Mouse (Mus musculus): ENCODE measurements around the gene Il17rb. TPM values are rescaled to one million over a fixed set of nuclear protein-coding genes. Genes with fewer than 3 reads are reported as not detected.

Gene Il17rb
- 0.74 and 1.2 TPM in 2 replicates for polyA plus RNA-seq (2015; fragmentation: Nextera tagmentation; extraction: Ambion mirVana)

DNA sequence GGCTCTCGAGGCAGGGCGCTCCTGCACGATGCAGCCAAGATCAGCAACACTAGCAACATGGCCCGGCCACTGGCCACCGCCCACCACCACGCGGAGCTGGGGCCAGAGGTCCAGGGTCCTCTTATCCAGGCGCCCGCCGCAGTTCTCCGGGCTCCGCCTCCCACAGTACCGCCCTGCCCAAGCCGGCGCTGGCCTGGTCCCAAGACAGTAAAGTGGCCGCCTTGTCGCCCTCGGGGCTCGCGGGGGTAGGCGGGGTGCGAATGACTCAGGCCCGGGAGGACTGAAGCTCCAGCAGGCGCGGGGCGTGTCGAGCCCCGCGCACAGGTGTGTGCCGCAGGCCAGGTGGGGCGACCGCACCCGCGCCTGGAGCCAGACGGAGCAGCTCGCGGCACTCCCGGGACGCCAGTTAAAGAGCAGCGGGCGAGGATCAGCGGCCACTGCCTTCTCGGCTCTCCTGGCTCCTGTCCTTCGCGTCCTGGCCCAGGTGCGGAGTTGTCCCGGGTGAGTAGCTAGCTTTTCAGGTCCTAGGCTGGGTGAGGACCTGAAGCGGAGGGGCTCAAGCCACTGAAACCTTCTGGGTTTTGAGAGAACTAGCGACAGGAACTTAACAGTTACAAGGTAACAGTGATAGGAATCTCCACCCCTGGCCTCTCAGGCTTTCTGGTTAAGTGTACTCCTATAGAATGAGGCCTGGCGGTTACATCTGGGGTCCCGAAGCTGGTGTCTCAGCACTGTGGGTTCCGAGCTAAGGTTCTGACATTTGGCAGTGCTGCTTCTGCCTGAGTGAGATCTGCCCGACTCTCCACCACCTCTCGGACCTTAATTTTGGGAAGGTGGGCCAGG is at the start of gene Il17rb, which contains the start of gene Chdh:
Il17rb (minus strand) TSS at position 164 of the 843 bp plus-strand sequence.
Chdh (plus strand) TSS at position 291 of the 843 bp plus-strand sequence.
- Histone ChIP-seq H3K4me2 (peak within 1 kb of the TSS; percentile 85), H3K9ac (peak within 1 kb of the TSS; percentile 65), H3K9me3 (no peaks in the 10 kb centered on the region), H3K36me3 (no peaks in the 10 kb centered on the region), H3K4me1 (replicated peaks) (peaks cover 10% of the 10 kb centered on the region), H3K27ac (replicated peaks) (no peak within 1 kb of the TSS), H3K4me3 (peak within 1 kb of the TSS; percentile 45), H3K27me3 (peaks cover 35% of the 10 kb centered on the region)
- 9% methylated on average over 54 of the region's 54 CpGs for WGBS
- ATAC-seq (ENCODE audit: low read depth), result peak; percentile 75

DNA sequence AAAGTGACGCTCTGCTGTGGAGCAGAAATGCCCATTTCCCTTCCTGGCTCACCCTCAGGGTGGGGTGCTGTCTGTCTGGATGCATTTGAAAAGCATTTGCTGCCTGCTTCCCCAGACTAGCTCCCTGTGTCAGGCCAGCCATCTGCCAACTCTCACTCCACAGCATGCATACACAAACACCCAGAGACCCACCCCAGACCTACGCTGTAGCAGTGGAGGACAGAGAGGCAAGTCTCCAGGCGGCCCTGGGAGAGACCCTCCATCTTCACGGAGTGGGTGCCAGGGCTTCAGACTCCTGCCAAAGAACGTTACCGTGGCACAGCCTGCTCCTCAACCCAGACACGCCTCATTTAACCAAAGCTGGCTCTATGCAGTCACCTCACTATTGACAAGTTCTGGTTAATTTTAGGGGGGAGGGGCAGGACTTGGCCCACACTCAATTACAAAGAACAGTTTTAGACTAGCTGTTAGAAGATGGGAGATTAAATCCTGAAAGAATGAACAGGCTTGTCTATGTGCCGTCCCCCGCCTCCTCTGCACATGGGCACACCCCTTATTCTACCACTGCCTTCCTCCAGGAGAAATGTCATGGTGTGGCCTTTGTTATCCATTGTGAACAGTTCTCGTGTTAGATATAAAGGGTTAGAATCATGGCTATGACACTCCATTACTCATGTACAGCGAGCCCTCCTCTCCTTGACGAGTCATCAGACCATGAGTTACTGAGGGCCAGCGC is 47.5 kb upstream of the Il17rb start:
- H3K9ac ChIP-seq, result no peak overlapping the region
- no peaks in the 10 kb centered on the region for H3K27me3 ChIP-seq
- H3K27ac ChIP-seq (replicated peaks), result peak overlapping the region; percentile 62
- H3K36me3 ChIP-seq, result 0 out of 2 replicates have a peak, but pooled peaks cover 3% of the 10 kb centered on the region
- ATAC-seq (ENCODE audit: low read depth), result peak; percentile 91
- H3K4me1 ChIP-seq (replicated peaks), result peaks cover 11% of the 10 kb centered on the region
- no peak overlapping the region for H3K4me2 ChIP-seq
- H3K9me3 ChIP-seq, result no peaks in the 10 kb centered on the region
- no peak overlapping the region for H3K4me3 ChIP-seq
- WGBS, result 42% methylated on average over 13 of the region's 13 CpGs

DNA sequence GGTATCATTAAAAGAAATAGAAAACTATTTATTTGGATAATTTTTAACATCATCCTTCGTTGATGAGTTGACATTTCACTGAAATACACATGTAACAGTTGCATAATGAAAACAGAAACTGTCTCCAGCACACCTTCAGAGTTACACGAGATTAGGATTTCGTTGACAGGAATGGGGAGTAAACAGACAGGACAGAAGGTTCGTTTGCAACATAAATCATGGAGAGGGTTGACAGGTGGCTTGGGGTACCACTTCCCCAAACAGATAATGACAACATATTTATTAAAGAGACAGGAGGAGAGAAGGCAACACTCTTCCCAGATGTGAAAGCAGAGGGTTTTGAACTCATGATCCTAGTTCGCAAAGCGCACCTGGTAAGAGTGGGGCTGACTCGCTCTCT is 46.2 kb upstream of the Il17rb start:
- H3K27me3 ChIP-seq, result no peaks in the 10 kb centered on the region
- no peak overlapping the region for H3K9ac ChIP-seq
- H3K4me1 ChIP-seq (replicated peaks), result peaks cover 11% of the 10 kb centered on the region
- H3K36me3 ChIP-seq, result 0 out of 2 replicates have a peak, but pooled peaks cover 3% of the 10 kb centered on the region
- no peak overlapping the region for H3K4me2 ChIP-seq
- ATAC-seq (ENCODE audit: low read depth), result no peak
- H3K4me3 ChIP-seq, result no peak overlapping the region
- 83% methylated on average over 7 of the region's 7 CpGs for WGBS
- H3K27ac ChIP-seq (replicated peaks), result no peak overlapping the region
- H3K9me3 ChIP-seq, result no peaks in the 10 kb centered on the region

DNA sequence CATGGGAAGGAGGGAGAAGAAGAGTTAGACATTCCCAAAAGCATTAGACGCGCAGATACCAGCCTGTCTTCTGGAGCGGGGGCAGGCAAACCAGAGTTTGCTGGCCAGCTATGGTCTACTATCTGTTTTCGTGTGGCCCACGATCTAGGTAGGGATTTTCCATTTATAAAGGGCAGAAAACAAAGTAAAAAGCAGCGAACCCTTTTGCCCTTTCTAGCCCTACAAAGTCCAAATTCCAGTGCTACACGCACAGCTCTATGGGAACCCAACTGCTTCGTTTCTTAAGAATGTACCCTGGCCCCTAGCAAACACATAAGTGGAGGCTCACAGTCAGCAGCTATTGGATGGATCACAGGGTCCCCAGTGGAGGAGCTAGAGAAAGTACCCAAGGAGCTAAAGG is 41.6 kb upstream of the Il17rb start:
- Histone ChIP-seq H3K4me2 (no peak overlapping the region), H3K36me3 (peaks cover 8% of the 10 kb centered on the region; the same call in 1 of the 2 replicates), H3K9me3 (no peaks in the 10 kb centered on the region), H3K27ac (replicated peaks) (no peak overlapping the region), H3K9ac (no peak overlapping the region), H3K4me1 (replicated peaks) (no peaks in the 10 kb centered on the region), H3K27me3 (no peaks in the 10 kb centered on the region), H3K4me3 (no peak overlapping the region)
- no peak for ATAC-seq (ENCODE audit: low read depth)
- 89% methylated on average over 8 of the region's 8 CpGs for WGBS

DNA sequence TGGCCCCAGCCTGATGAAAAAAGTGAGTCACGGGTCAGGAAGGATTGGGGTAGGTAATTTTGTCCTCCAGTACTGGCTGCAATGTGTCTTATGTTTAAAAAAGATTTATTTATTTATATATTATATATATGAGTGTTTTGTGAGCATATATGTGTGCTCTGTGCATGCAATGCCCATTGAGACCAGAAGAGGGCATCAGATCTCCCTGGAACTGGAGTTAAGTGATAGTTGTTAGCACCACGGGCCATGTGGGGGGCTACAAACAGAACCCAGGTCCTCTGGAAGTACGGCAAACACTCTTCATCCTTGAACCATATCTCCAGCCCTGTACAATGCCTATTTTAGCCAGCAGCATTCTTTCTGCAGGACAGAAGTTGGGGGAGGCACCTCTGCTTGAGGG is 39.4 kb upstream of the Il17rb start:
- H3K9ac ChIP-seq, result no peak overlapping the region
- no peaks in the 10 kb centered on the region for H3K27me3 ChIP-seq
- ATAC-seq (ENCODE audit: low read depth), result no peak
- no peak overlapping the region for H3K4me3 ChIP-seq
- H3K4me1 ChIP-seq (replicated peaks), result no peaks in the 10 kb centered on the region
- no peak overlapping the region for H3K27ac ChIP-seq (replicated peaks)
- H3K9me3 ChIP-seq, result no peaks in the 10 kb centered on the region
- 91% methylated on average over 3 of the region's 3 CpGs for WGBS
- peaks cover 8% of the 10 kb centered on the region; the same call in 1 of the 2 replicates for H3K36me3 ChIP-seq
- H3K4me2 ChIP-seq, result no peak overlapping the region

DNA sequence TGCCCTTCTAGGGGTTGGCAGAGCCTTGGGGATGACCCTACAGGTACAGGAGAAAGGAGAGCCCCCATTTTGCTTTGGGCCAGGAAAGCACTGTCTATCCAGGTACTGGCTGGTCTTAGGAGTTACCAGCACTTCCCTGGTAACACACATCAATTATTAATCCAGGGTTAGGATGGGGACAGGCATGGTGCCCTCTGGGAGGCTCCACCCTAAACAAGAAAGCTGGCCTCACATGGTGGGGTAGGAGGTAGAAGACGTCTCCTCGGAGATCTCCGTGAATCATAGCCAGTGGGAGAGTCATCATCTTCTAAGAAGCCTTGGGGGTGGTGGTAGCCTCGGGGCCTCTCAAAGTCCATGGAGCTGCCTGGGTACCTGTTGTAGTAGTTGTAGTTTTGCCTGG is 38.3 kb upstream of the Il17rb start:
- no peak overlapping the region for H3K27ac ChIP-seq (replicated peaks)
- no peak overlapping the region for H3K9ac ChIP-seq
- no peak overlapping the region for H3K4me2 ChIP-seq
- H3K4me1 ChIP-seq (replicated peaks), result no peaks in the 10 kb centered on the region
- H3K9me3 ChIP-seq, result no peaks in the 10 kb centered on the region
- H3K4me3 ChIP-seq, result no peak overlapping the region
- H3K36me3 ChIP-seq, result peaks cover 17% of the 10 kb centered on the region
- ATAC-seq (ENCODE audit: low read depth), result no peak
- H3K27me3 ChIP-seq, result no peaks in the 10 kb centered on the region
- 89% methylated on average over 4 of the region's 4 CpGs for WGBS

DNA sequence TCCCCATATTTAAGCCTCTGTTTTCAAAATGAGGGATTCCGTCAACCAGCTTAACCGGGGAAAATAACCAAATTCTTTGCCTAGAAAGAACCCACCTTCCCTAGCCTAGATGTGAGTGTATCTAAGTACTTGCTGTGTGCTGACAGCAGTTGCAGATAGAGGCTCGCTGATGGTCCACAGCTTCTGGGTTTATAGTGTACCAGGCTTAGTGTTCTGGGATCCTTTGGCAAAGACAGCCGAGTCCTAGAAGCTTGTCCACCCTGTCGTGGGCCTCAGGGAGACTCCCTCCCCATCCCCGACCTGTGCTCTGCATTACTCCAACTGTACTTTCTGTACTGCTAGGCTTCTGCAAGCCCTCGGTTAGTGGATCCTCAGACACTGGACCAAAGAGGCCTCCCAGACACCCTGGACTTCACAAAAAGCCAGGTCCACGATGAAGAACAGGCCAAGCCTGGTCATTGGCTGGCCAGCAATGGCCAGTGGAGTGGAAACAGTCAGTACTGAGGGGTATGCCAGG is 37.1 kb upstream of the Il17rb start:
- H3K9me3 ChIP-seq, result no peaks in the 10 kb centered on the region
- ATAC-seq (ENCODE audit: low read depth), result no peak
- no peak overlapping the region for H3K27ac ChIP-seq (replicated peaks)
- no peak overlapping the region for H3K9ac ChIP-seq
- H3K4me2 ChIP-seq, result no peak overlapping the region
- H3K4me3 ChIP-seq, result no peak overlapping the region
- 86% methylated on average over 8 of the region's 8 CpGs for WGBS
- H3K36me3 ChIP-seq, result peaks cover 19% of the 10 kb centered on the region
- H3K4me1 ChIP-seq (replicated peaks), result no peaks in the 10 kb centered on the region
- H3K27me3 ChIP-seq, result no peaks in the 10 kb centered on the region

DNA sequence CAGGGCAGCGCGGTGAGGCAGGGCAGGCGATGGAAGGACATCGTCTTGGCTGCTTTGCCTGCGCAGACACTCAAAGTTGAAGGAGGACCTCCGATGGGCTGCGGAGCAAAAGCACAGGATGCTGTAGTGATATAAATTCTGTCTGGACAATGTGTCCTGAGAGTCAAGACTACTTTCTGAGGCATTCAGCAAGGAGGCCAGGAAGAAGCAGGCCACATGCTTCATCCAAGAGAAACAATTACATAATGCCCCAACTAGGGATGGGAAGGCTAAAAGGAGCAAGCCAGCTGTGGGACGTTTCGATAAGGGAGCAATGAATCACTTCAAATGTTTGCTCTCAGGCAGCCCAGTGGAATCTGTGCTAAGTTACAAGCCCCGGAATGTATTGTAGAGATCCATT is 36.5 kb upstream of the Il17rb start:
- no peaks in the 10 kb centered on the region for H3K4me1 ChIP-seq (replicated peaks)
- no peaks in the 10 kb centered on the region for H3K27me3 ChIP-seq
- WGBS, result 85% methylated on average over 10 of the region's 10 CpGs
- no peak overlapping the region for H3K4me2 ChIP-seq
- H3K4me3 ChIP-seq, result no peak overlapping the region
- peaks cover 19% of the 10 kb centered on the region for H3K36me3 ChIP-seq
- no peak overlapping the region for H3K9ac ChIP-seq
- no peak overlapping the region for H3K27ac ChIP-seq (replicated peaks)
- no peaks in the 10 kb centered on the region for H3K9me3 ChIP-seq
- ATAC-seq (ENCODE audit: low read depth), result no peak

DNA sequence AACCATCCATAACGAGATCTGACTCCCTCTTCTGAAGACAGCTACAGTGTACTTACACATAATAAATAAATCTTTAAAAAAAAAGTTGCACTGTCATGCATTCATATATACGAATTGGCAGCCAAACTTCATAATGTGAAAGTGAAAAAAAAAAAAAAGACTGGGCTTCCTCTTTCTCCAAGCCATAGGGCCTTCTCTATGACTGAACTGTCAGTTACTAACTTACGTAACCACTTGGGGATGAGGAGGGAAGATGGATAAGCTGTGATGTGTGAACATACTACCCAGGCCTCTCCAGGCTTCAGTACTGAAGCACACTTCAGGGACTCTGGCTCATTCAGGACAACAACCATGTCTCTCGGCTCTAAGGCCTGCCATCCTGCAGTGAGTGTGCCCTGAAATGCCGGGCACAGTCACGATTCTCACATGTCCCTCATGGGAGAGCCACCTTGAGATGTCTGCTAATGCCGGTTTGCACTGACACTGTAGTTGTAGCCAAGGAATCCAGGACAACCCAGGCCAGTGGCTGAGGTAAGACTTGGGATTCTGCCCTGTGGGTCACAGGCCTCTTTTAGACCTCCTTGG is 34.8 kb upstream of the Il17rb start:
- Histone ChIP-seq H3K4me2 (no peak overlapping the region), H3K9me3 (no peaks in the 10 kb centered on the region), H3K27me3 (no peaks in the 10 kb centered on the region), H3K36me3 (peaks cover 18% of the 10 kb centered on the region), H3K4me1 (replicated peaks) (no peaks in the 10 kb centered on the region), H3K27ac (replicated peaks) (no peak overlapping the region), H3K9ac (no peak overlapping the region), H3K4me3 (no peak overlapping the region)
- ATAC-seq (ENCODE audit: low read depth), result no peak
- 92% methylated on average over 7 of the region's 7 CpGs for WGBS

DNA sequence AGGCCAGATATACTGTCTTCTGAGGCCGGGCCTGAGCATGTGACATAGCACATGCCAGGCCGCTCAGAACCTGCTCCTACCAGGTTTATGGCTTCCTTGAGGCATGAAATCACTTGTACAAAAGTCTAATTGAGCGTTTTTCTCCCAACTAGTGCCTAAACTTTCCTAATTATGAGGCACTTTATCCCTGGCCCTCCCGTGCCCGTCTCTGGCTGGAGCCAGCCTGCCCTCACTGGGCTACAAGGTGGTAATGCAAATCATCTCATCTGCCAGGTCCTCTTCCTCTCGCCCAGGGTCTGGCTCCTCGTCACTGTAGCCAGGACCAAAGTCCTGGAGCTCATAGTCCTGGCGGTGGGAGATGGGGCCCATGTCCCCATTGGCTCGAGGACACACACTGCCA is 33.1 kb upstream of the Il17rb start:
- WGBS, result 81% methylated on average over 9 of the region's 9 CpGs
- H3K9ac ChIP-seq, result no peak overlapping the region

DNA sequence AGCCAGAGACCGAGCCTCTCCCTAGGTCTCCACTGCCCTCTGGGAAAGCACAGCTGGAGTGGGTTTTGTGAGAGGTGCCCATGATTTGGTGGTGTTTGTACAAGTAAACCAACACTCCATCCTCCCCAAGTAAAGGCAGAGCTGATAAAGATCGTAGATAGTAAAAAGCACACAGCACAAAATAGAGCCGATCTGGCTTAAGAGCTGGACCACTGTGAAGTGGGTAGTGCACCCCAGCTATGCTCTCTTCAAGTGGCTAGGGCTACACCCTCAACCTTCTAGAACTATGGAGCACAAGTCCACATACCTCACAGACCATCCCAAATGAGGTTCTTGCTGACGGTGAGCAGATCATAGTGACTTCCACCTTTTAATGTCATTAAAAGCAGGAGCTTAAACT is 30.7 kb upstream of the Il17rb start:
- ATAC-seq (ENCODE audit: low read depth), result no peak
- Histone ChIP-seq H3K9ac (no peak overlapping the region), H3K4me2 (no peak overlapping the region), H3K4me1 (replicated peaks) (no peaks in the 10 kb centered on the region), H3K4me3 (no peak overlapping the region), H3K27ac (replicated peaks) (no peak overlapping the region), H3K9me3 (no peaks in the 10 kb centered on the region), H3K27me3 (no peaks in the 10 kb centered on the region), H3K36me3 (peaks cover 14% of the 10 kb centered on the region; the same call in 1 of the 2 replicates)
- 84% methylated on average over 4 of the region's 4 CpGs for WGBS

More for the DNA sequence above, 33.1 kb upstream of the Il17rb start:
- no peak overlapping the region for H3K4me3 ChIP-seq
- H3K27me3 ChIP-seq, result no peaks in the 10 kb centered on the region
- H3K36me3 ChIP-seq, result peaks cover 14% of the 10 kb centered on the region; the same call in 1 of the 2 replicates
- no peak overlapping the region for H3K4me2 ChIP-seq
- no peak for ATAC-seq (ENCODE audit: low read depth)
- H3K27ac ChIP-seq (replicated peaks), result no peak overlapping the region
- H3K9me3 ChIP-seq, result no peaks in the 10 kb centered on the region
- H3K4me1 ChIP-seq (replicated peaks), result no peaks in the 10 kb centered on the region

DNA sequence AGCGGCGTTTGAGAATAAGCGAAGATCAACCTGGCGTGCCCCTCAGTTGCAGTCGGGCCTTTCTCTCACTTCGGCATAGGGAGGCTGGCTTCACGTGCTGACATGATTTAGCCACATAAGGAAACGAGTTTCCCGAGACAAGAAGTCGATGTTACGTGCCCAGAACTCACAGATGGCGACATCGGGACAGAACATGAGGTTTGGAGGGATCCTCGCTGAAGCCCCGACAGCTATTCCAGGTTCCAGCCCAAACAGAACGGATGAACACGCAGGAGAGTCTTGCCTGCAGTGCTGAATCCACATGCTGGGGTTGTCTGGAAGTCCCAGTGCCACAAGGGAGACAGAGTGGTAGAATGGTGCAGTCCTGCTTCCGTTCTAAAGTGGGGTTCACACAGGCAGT is 29.7 kb upstream of the Il17rb start:
- ATAC-seq (ENCODE audit: low read depth), result no peak
- Histone ChIP-seq H3K9ac (no peak overlapping the region), H3K4me2 (no peak overlapping the region), H3K36me3 (peaks cover 14% of the 10 kb centered on the region; the same call in 1 of the 2 replicates), H3K27me3 (no peaks in the 10 kb centered on the region), H3K27ac (replicated peaks) (no peak overlapping the region), H3K4me3 (no peak overlapping the region), H3K9me3 (no peaks in the 10 kb centered on the region), H3K4me1 (replicated peaks) (no peaks in the 10 kb centered on the region)
- WGBS, result 90% methylated on average over 18 of the region's 18 CpGs
